Mouse (Mus musculus): ENCODE measurements around the gene Apoc2. TPM values are rescaled to one million over a fixed set of nuclear protein-coding genes. Genes with fewer than 3 reads are reported as not detected.

Apoc2 gene
- total and polyA plus RNA-seq, 3 experiments = not detected

GRCm38 (mm10) chr7:19675824-19676223, 1.9 kb downstream of the Apoc2 start (continued):
- TF ChIP-seq ZC3H11A (IDR thresholded peaks at IDR 0.05; ENCODE audit: low read depth, low read length) = no peak

GRCm38 (mm10) chr7:19673083-19673699, 4.5 kb downstream of the Apoc2 start:
- Histone ChIP-seq H3K9me3 (replicated peaks; ENCODE audit: insufficient read depth, low read length) (no peaks in the 10 kb centered on the region), H3K27me3 (ENCODE audit: control insufficient read depth in 1 of 2, insufficient read depth in 2 of 2, low read length in 2 of 2) (no peaks in the 10 kb centered on the region), H3K4me3 (ENCODE audit: control insufficient read depth in 1 of 2, insufficient read depth in 1 of 2, low read depth in 2 of 2, low read length in 2 of 2) (no peak overlapping the region), H3K4me1 (ENCODE audit: control insufficient read depth in 1 of 2, insufficient read depth in 2 of 2, low read length in 2 of 2) (peaks cover 0 to 4% of the 10 kb centered on the region in 2 experiments; a peak in 2 of 4 replicates), H3K27ac (ENCODE audit: control insufficient read depth, low read depth, low read length) (no peak overlapping the region), H3K9ac (ENCODE audit: control insufficient read depth, low read depth, low read length, poor library complexity, severe bottlenecking) (no peak overlapping the region), H3K79me2 (ENCODE audit: control insufficient read depth, insufficient read depth, low read length, poor library complexity) (no peaks in the 10 kb centered on the region), H3K36me3 (ENCODE audit: control insufficient read depth in 1 of 2, insufficient read depth in 2 of 2, low read length in 2 of 2) (no peaks in the 10 kb centered on the region; a peak in 1 of 4 replicates)
- DNase-seq (ENCODE audit: low read depth, low spot score) = no peak
- TF ChIP-seq TCF12 (IDR thresholded peaks at IDR 0.05; ENCODE audit: low read depth, low read length) (no peak), CTCF (IDR thresholded peaks at IDR 0.05 in 2 of 3, conservative IDR thresholded peaks at IDR 0.05 in 1 of 3; ENCODE audit: control insufficient read depth in 1 of 3, insufficient read depth in 1 of 3, low read depth in 2 of 3, low read length in 3 of 3, poor library complexity in 1 of 3, severe bottlenecking in 1 of 3) (no peak), E2F4 (IDR thresholded peaks at IDR 0.05; ENCODE audit: borderline replicate concordance, low read depth, low read length) (no peak)

- Histone ChIP-seq H3K27me3 (ENCODE audit: control insufficient read depth in 1 of 2, insufficient read depth in 2 of 2, low read length in 2 of 2) (no peaks in the 10 kb centered on the region), H3K4me1 (ENCODE audit: control insufficient read depth in 1 of 2, insufficient read depth in 2 of 2, low read length in 2 of 2) (peaks cover 0 to 4% of the 10 kb centered on the region in 2 experiments; a peak in 2 of 4 replicates), H3K36me3 (ENCODE audit: control insufficient read depth in 1 of 2, insufficient read depth in 2 of 2, low read length in 2 of 2) (peaks cover 0 to 3% of the 10 kb centered on the region in 2 experiments; a peak in 2 of 4 replicates), H3K9me3 (replicated peaks; ENCODE audit: insufficient read depth, low read length) (no peaks in the 10 kb centered on the region), H3K4me3 (ENCODE audit: control insufficient read depth in 1 of 2, insufficient read depth in 1 of 2, low read depth in 2 of 2, low read length in 2 of 2) (no peak overlapping the region), H3K27ac (ENCODE audit: control insufficient read depth, low read depth, low read length) (no peak overlapping the region), H3K9ac (ENCODE audit: control insufficient read depth, low read depth, low read length, poor library complexity, severe bottlenecking) (no peak overlapping the region), H3K79me2 (ENCODE audit: control insufficient read depth, insufficient read depth, low read length, poor library complexity) (no peaks in the 10 kb centered on the region)
- no peak for TF ChIP-seq MAX (IDR thresholded peaks at IDR 0.05; ENCODE audit: low read length)
- no peak for TF ChIP-seq MYB (IDR thresholded peaks at IDR 0.05; ENCODE audit: low read depth, low read length)
- no peak for TF ChIP-seq ZC3H11A (IDR thresholded peaks at IDR 0.05; ENCODE audit: low read depth, low read length)
- TF ChIP-seq TAL1 (IDR thresholded peaks at IDR 0.05; ENCODE audit: low read length) = no peak
- TF ChIP-seq MEF2A (IDR thresholded peaks at IDR 0.05; ENCODE audit: extremely low read depth, insufficient replicate concordance, low read depth, low read length, poor library complexity, severe bottlenecking) = no peak
- no peak for TF ChIP-seq ETS1 (IDR thresholded peaks at IDR 0.05; ENCODE audit: low read depth, low read length)
- TF ChIP-seq SMC3 (IDR thresholded peaks at IDR 0.05; ENCODE audit: low read depth, low read length) = no peak
- no peak for DNase-seq (ENCODE audit: low read depth, low spot score)
These were observed 6.2 kb downstream of the Apoc2 start for GRCm38 (mm10) chr7:19671511-19671910.
